Mouse (Mus musculus): ENCODE measurements at regions not wholly inside any gene's neighbourhood (a gene's known extent, or its start where the extent isn't known, plus 50 kb on each side); places are given as distances from the start of the nearest gene placed in this dataset.

DNA sequence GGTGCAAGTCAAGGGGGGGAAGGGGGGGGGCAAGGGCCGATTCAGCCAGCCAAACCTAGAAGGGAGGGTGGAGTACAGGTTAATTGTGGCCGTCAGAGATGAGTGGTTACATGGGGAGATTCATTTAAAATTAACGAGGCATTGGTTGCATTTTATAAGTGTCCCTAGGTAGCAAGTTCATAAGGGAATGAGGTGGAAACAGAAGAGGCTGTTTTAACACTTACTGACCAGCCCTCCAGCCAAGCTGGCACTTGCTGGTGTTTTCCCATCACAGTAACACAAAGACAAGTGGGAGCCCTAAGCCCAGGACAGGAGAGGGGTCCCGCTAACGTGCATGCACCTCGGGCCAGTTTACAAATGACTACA is 309.1 kb upstream of the Jarid2 start:
- no peak for DNase-seq (ENCODE audit: low spot score in 2 of 2)

GRCm38 (mm10) chr13:44420941-44421340 is 308.3 kb upstream of the Jarid2 start:
- peak in 1 of 2 experiments; percentile 34 for DNase-seq (ENCODE audit: low spot score in 2 of 2)

GRCm38 (mm10) chr13:44421426-44421825 is 307.8 kb upstream of the Jarid2 start:
- peak in 1 of 2 experiments; percentile 47 for DNase-seq (ENCODE audit: low spot score in 2 of 2)

DNA sequence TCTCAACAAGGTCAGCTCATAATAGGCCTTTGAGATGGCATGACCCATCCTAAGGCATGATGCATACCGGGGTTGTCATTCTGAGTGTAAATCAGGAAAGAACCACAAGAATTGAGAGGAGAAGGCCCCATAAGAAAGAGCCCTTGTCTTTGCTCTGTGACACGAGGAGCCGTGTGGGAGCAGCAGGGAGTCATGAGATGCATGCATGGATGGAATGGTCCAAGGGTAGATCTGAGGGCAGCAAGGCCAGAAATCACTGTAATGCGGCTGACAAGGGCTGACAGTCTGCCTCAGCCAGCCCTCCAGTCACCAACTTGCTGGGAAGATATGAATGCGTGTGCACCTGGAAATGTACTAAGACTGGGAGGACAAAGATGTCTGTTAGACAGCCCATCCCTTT is 307.4 kb upstream of the Jarid2 start:
- no peak for DNase-seq (ENCODE audit: low spot score in 2 of 2)

GRCm38 (mm10) chr13:44430492-44430891 is 298.8 kb upstream of the Jarid2 start:
- no peak for DNase-seq (ENCODE audit: low spot score in 2 of 2)

GRCm38 (mm10) chr13:44437709-44438108 is 291.6 kb upstream of the Jarid2 start:
- DNase-seq (ENCODE audit: low spot score in 2 of 2) = no peak

DNA sequence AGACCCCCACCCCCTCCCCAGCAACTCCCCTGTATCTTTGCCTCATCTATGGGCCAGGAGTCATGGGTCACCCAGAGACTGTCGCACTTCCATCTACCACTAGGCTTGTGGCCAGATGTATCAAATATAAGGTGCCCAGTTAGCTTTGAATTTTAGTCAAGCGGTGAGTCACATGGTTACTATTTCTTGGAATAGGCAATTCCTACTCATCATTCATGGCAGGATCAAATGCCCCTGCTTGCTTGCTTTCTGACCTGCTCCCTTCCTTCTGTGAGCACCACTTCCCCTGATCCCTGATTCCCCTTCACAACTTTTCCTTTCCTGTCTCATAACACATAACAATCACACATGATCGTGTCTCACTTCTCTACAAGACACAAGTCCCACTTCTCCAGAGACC is 288.2 kb upstream of the Jarid2 start:
- DNase-seq (ENCODE audit: low spot score in 2 of 2) = no peak

GRCm38 (mm10) chr13:44449216-44449830 is 280.0 kb upstream of the Jarid2 start:
- DNase-seq (ENCODE audit: low spot score in 2 of 2) = no peak

- DNase-seq (ENCODE audit: low spot score in 2 of 2) = no peak
Observed at GRCm38 (mm10) chr13:44451224-44451623, 278.1 kb upstream of the Jarid2 start.

DNA sequence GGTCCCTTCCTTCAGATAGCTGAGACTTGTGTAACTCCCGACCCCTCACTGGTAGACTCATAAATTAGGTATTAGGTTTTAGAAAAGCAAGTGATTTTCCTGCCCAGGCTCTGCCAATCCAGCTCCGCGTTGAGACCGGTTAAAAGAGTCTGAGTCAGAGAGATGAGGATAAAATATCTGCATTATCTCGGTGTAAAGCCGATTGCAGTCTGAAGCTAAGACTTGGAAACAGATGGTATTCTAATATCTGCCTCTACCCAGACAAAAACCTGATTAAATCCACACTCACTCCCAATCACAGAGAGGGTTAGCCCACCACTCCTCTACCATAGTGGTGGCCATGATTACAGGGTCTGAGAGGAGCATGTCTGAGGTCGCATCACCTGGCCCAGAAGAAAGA is 276.1 kb upstream of the Jarid2 start:
- no peak for DNase-seq (ENCODE audit: low spot score in 2 of 2)

GRCm38 (mm10) chr13:44454136-44454535 is 275.1 kb upstream of the Jarid2 start:
- no peak for DNase-seq (ENCODE audit: low spot score in 2 of 2)

GRCm38 (mm10) chr13:44455193-44455592 is 274.1 kb upstream of the Jarid2 start:
- no peak for DNase-seq (ENCODE audit: low spot score in 2 of 2)

DNA sequence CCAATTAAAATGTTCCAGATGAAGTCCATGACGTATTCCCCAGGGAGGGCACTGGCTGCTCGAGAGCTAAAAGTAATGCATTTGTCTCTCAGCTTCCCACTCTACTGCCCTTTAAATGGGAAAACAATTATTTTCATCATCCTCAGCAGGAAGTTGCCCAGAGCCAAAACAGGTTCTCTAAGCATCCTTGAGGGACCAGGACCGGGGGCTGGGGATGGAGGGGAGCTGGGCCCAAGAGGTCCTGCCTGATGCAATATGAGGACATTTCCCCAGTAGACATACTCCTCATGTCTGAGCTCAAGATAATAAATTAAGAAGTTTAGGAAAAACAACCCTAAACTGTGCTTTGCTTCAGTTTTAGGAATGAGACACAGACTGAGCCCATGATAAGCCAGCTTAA is 270.5 kb upstream of the Jarid2 start:
- no peak for DNase-seq (ENCODE audit: low spot score in 2 of 2)

GRCm38 (mm10) chr13:44459148-44459547 is 270.1 kb upstream of the Jarid2 start:
- no peak for DNase-seq (ENCODE audit: low spot score in 2 of 2)

DNA sequence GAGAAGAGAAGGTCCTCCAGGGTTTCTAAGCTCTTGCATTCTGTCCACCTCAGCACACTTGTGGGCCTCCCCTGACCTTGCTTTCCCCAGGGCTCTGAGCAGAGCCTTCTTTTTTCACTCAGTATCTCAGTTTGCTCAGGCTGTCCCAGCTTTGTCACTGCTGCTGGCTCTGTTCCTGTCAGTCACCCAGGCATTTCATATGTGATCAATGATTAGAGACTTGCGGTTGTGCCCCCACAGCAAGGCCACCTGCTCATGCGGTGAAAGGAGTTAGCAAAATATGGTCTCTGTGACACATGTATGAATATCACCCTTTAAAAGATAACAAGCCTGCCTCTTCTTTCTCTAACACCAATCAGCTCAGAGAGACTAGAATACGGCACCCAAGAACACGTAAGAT is 265.6 kb upstream of the Jarid2 start:
- DNase-seq (ENCODE audit: low spot score in 2 of 2) = no peak

- DNase-seq (ENCODE audit: low spot score in 2 of 2) = no peak
Observed at GRCm38 (mm10) chr13:44465567-44465966, 263.7 kb upstream of the Jarid2 start.

GRCm38 (mm10) chr13:44468963-44469674 is 260.2 kb upstream of the Jarid2 start:
- DNase-seq (ENCODE audit: low spot score in 2 of 2) = no peak

DNA sequence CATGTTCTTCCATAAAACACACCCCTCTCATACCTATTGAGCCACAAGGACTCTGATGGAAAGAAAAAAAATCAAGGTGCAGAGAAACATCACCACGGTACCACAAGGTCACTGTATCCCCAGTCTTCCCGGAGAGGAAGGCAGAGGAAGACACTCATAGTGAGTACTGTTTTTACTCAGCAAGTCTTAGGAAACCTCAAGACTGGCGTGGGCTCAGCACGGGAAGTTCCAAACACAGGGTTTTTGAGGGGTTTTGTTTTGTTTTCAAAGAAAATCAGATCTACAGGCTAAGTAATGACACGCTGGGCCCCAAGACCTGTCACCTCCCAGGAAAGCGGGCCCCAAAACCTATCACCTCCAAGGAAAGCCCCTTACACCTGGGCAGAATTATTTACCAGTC is 259.6 kb upstream of the Jarid2 start:
- DNase-seq (ENCODE audit: low spot score in 2 of 2) = no peak

GRCm38 (mm10) chr13:44473200-44473599 is 256.1 kb upstream of the Jarid2 start:
- DNase-seq (ENCODE audit: low spot score in 2 of 2) = no peak

- no peak for DNase-seq (ENCODE audit: low spot score in 2 of 2)
Observed at GRCm38 (mm10) chr13:44476901-44477300, 252.4 kb upstream of the Jarid2 start.

GRCm38 (mm10) chr13:44480128-44480527 is 249.1 kb upstream of the Jarid2 start:
- DNase-seq (ENCODE audit: low spot score in 2 of 2) = no peak

DNA sequence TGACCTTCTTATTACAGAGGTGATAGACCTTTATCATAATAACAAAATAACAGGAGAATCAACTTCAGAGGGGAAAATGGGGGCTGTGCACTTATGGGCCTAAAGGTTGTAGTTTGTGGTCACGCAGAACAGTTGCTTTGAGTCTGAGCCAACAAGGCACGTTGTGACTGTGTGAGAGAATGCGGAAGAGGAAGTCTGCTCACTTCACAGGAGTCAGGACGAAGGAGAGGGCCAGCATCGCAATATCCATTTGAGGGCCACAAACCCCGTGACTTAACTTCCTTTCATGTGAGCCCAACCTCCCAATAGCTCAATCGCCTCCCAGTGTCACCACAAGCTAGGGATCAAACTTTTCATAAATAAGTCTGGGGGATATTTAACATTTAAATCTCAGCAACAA is 246.6 kb upstream of the Jarid2 start:
- no peak for DNase-seq (ENCODE audit: low spot score in 2 of 2)
